Mouse (Mus musculus): Measurements from ENCODE around the gene Il6st.
"Not testable (repeated sequence)": the region's sequence is repeated elsewhere in the genome, so short reads cannot be mapped to it uniquely, and the experiment has no call there.

Il6st gene

DNA sequence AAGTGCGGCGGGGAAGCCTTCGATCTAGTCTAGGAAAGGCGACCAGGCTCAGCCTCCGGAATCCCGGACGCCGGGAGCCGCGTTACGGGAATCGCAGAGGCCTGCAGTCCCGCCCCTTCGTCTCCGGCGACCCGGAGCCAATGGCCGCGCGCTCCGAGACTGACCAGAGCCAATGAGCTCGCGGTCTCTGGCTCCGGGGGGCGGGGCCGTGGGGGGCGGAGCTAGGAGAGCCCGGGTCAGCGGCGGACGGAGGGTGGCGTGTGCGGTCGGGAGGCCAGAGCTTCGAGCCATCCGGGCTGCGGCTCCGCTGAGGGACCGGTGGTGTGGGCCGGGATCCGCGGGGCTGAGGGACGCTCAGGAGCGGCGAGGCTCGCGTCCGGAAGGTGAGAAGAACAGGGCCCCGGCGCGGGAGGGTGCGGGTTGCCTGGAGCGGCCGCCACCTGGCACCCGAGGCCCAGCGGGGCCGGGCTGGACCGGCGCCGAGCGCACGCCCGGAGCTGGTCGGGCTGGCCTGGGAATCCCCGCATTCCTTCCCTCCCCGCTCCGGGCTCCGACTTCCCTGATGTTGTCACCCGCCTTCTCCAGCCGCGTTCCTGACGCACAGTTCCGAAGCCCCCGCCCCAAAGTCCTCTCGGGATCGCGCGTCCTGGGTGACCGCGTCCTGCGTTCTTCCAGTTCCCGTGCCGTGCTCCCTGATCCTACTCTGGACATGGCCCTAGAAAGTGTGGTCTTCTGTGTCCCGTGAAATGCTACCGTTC, at the start of gene Il6st:
Il6st (plus strand) TSS at position 203 of the 758 bp plus-strand sequence.
- DNase-seq, result peak; percentile 99

DNA sequence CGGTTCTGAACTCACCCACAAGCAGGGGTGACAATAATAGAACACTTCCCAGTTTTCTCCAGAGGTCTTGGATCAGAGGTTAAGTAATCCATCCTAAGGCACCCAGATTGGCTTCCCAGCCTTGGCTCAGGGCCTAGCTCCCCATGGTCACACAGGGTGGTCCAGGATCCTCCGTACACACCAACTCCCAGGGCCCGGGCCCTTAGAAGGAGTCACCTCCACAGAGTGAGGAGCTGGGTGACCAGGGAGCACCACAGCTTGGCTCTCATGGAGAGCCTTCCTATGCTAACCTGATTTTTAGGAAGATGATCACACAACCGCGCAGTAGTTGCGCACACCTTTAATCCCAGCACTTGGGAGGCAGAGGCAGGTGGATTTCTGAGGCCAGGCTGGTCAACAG, 48.0 kb upstream of the Il6st start:
- DNase-seq, result no peak

DNA sequence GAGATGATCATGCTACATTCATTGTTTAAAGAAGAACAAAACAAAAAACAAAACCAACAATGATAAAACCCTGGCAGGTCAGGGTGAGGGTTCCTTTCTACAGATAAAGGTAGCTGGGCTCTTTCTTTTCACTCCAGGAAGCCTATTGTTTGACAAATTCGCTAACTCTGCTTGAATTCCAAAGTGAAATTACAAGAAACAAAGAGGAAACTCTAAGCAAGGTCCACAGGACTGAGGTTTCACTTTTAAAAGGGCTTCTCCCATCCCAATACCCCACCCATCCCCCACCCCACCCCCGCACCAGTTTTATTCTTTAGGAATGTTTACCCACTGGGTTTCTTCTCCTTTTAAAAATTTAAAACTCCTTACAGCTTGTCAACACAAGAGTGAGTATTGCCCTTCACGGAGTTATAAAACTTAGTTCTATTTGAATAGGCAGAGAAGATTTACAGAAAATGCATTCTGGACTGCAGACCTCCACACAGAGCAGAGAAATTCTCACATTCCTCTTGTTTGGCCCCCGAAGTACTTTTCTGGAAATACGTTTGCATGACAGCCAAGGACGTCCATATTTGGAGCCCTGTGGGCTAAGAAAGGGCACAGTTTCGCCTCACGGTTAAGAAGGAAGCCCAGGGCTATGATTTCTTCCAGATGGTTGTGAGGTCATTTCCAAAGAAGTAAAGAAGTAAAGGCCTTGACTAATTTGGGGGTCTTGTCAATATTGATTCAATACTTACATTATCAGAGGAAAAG, 47.3 kb upstream of the Il6st start:
- DNase-seq, result no peak

DNA sequence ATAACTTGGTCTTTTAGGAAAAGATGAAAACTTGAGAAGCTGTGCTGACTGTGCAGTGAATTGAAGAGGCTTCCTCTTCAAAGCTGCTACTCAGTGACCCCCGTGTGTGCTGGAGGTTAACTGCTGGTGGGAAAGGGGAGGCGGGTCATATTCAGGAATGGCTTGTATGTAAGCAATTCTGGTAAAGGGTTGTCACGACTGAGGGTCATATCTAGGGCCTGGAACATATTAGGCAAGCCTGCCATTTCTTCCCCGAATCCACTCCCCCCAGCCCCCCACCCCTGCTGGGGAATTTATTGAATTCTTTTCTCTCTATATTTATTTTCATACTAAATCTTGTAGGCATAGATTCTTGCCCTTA, 46.7 kb upstream of the Il6st start:
- DNase-seq, result no peak

DNA sequence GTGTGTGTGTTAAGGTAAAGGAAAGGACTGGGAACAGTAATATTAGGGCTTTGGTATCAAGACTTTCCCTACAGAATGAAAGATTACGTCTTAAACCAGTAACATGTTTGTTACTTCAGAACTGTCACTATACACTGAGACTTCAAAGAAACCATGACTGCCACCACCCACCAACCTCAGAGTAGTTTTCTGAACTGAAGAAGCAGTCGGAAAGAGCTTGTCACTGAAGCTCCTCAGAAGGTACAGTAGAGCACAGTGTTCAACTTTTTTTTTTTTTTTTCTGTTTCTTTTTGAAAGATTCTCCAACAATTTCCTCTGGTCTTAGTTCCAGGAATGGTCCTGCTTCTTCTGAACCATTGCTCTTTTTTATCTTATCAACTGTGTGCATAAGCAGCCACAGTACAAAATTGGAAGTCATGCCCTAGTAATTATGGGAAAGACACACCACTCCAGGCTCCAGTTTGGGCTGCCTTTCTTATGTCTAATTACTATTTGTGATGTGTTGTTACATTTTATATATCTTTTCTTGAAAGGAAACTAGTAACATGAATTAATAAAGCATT, 45.9 kb upstream of the Il6st start:
- no peak for DNase-seq

DNA sequence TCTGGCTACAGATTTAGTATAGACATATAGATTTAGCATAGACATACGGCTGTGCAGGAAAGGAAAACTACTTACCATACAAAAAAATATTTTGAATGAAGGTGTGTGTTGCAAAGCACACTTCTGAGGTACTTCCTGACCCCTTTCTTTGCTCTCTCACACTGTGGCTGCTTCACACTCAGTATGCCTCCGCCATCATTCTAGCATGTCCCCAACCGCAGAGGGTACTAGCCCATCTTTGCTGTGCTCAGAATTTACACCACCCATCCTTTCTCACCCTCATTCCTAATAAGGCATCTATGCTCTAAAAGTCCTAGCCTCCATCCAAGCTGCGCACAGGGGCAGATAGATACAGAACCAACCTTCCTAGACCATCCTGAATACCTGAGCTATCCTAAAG, 45.3 kb upstream of the Il6st start:
- DNase-seq, result no peak

DNA sequence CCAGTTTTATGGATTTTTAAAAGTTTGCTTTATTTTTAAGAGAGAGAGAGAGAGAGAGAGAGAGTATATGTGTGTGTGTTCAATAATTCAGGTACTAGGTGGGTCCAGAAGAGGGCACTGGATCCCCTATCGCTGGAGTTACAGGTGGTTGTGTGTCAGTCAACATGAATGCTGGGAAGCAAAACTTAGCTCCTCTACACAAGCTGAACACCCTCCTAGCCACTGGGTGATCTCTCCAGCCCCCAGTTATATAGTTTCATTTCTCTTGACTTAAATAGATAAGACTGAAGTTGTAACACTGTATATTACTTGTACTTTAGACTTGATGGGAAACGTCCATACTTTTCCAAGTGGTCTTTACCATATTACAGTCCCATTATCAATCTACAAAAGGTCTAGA, 39.7 kb upstream of the Il6st start:
- DNase-seq, result no peak

DNA sequence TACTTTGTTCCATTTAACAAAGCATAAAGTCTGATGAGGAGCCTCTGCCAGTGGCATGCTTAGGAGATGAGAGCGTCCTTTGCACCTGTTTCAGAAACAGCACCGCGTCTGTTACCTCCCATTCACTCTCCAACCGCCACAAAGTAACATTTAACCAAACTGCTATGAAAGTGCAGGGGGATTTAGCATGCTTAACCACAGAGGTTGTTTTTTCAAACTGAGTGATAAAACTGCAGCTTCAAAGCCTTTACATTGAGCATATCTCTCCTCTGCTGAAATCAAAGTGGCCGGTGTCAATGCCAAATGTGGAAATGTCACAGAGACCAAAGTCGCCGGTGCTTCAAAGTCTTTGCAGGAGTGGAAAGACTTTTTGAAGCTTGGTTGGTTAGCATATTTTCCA, 39.2 kb upstream of the Il6st start:
- no peak for DNase-seq

DNA sequence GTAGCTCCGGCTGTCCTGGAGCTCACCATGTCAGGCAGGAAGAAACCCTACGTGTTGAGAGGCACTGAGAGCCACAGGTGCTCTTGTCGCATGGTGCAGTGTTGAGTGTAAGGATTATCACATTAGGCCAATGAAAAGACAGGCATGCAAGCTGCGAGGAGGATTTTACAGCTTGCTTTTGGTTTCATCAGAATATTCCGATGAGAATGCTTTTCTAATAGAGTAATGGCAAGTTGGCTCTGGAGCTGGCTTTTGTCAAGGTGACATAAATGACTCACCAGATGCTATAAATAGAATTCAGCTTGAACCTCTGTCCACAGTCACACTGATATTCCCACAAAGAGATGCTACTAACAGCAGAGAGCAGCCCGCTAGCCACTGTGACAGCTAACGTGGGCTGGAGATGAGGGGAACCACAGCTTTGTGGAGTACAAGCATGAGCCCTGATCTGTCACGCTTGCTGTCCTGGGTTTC, 38.7 kb upstream of the Il6st start:
- DNase-seq, result no peak

DNA sequence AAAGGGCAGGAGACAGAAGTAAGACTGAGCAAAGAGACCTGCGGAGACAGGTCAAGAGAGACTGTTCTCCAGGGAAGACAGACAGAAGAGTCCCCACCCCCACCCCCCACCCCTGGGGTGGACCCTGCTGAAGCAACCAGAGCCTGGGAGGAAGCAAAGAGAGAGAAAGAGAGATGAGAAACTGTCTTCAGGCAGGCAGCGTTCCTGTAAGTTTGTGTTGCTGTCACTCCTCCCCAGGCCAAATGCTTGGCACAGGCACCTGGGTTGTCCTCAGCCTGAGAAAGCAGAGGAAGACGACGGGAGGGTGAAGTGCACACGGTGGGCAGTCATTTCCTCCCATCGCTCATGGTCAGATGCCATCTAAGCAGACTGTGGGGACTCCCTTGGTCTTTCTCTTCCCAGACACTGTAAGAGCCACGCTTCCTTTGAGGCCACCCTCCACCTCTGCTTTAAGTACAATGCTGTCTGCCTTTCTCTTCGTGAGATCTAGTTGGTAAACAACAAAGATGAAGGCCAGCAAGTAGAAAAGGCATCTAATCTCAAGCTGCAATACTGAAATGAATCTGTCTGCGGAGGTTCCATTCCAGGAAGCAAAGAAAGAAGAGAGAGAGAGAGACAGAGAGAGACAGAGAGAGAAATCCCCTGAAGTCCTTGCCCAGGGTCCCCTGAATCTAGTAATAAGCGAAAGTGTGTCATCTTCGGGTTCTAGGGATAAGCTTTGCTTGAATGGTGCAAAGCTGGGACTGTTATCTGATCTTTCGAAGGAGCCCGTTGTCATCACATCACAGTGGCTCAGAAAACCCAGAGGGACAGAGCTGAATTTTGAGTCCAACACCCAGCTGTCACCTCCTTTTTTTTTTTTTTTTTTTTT, 37.4 kb upstream of the Il6st start:
- DNase-seq, result no peak

DNA sequence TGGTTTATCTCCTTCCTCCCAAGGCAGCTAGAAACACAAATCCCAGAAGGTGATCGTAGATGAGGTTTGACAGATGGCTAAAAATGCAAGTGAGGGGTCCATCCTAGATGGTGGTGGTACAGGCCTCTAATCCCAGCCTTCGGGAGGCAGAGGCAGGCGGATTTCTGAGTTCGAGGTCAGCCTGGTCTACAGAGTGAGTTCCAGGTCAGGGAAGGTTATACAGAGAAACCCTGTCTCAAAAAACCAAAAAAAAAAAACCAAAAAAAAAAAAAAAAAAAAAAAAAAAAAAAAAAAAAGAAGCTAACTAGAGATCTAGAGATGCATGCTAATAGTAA, 36.8 kb upstream of the Il6st start:
- not testable (repeated sequence) for DNase-seq

DNA sequence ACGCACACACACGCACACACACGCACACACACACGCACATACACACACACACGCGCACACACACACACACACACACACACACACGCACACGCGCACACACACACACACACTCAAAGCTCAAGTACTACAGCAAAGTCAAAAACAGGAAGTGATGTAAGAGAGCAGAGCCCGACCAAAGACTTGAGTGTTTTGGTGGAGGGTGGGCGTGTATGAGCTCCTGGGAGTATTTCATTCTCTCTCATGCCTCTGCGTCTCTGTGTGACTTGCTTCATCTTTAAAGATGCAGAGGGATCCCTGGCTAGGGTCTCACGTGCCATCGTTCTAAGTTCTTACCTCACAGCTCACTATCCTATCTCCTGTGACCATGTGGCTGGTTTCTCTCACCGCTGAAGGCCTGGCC, 36.3 kb upstream of the Il6st start:
- DNase-seq, result no peak

DNA sequence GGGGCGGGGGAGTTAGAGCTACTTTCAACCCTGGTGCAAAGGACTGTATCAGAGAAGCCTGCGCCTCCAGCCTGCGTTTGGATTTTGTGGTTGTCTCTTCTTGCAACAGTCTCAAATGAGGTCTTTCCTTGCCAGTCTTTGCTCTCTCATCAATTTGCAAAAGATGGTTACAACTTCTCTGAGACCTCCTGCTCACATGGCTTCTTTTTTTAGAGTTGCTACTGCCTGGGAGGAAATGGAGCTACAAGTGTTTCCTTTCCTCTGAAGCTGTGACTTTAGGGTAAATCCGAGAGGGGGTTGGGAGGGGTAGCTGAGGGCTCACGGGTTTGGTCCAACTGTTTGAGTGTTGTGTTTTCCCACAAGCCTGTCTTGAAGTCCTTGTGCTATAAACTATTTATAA, 30.6 kb upstream of the Il6st start:
- DNase-seq, result no peak

DNA sequence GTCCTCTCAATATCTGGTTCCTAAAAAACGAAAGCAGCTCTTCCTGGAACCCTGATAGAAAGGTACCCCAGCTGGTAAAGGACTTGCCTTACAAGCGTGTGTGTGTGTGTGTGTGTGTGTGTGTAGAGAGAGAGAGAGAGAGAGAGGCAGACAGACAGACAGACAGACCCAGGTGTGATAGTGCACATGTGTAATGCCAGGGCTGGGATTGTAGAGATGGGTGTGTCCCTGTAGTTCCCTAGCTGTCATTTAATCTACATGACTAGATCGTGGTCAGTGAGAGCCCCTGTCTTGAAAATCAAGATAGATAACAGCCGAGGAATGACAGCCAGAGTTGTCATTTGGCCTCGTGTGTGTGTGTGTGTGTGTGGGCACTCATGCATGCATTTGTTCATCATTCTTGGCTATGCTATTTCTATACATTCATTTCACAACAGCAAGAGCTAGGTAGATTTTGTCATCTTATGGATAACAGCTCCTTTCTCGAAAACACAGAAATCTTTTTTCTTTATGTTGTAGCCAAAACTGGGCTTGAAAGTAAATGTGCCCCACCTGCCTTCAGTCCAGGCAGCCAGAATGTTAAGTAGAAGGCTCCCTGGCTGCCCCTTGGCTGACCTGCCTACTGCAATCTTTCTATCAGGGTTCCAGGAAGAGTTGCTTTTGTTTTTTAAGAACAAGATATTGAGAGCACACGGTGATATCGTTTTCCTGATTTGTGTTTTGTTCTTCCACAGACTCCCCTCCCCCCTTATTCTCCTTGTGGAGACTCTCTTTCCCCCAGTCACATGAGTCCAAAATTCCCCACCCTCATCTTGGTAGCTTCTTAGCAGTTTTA, 28.4 kb upstream of the Il6st start:
- no peak for DNase-seq

DNA sequence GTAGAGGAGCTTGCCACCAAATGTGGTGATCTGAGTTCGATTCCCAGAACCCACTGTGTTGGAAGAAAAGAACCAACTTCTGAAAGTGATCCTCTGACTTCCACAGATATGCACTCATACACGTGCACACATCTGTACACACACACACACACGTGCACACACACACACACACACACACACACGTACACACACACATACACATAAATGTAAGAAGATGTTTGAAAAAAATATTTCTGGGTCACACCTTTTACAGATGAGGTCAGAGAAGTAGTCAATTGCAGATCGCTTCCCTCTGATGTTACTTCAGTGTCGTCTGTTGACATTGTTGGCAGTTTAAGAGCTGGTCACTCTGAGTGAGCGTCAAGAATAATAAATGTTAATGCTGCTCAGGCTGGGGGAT, 27.6 kb upstream of the Il6st start:
- no peak for DNase-seq

DNA sequence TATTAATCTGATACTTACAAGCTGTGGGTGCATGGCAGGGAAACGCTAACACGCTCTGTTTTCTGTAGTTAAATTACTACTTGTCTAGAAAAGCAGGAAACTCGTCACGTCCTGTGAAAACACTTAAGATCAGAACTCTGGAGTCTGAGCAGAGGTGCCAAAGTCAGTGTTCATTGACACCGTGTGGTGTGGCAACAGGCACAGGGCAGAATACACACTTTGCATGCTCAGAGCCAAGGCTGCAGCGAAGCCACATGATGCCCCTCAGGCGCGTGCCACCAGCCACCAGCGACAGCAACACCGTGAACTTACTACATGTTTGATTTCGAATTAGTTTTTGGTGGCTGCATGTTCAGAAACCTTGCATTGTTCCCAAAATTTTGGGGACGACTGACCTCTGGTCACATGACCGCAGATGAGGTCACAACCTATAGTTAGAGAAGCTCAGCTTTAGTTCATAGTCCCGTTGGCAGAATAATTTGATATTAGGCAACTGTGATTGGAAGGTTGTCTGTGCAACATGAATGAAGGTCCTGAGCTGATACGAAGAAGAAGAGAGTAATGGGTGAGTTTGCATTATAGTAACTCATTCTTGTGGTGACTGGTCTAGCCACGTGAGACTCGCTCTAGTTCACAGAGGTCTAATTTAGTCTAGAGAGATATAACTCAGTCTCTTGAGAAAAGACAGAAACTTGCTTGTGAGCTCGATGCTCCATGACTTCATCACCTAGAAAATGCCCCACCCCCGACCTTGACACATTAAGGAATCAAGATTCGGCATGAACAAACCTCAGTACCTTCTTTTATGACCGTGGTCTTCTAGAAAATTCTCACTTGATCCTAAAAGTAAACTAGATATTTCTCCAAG, 25.6 kb upstream of the Il6st start:
- no peak for DNase-seq

DNA sequence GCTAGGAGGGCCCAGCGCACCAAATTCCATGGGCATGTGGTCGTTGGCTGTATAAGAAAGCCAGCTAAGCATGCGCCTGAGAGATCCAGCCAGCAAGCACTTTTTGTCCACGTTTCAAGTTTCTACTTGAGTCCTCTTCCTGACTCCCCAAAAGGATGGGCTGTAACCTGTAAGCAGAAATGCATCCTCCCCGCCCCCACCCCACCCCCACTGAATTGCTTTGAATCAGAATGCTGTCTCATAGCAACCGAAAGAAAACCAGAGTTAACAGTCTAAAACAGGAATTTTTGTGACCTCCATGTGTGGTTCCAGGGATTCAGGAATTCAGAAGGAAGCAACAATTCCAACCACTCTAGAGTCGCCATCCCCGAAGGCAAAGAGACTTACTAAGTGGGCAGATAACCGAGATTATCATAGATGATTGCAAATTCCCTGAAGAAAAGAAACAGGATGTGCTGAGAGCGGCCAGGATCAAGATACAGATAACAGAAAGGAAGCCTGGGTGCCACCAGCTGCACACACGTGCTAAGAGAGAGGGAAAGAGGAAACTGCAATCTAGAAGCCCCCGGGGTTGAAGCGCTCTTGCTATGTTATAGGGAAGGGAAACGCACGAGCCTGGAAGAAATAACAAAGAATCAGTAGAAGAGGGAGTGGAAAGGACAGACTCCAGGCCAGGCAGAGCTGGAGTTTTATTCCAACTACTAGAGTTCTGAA, 24.6 kb upstream of the Il6st start:
- DNase-seq, result no peak

DNA sequence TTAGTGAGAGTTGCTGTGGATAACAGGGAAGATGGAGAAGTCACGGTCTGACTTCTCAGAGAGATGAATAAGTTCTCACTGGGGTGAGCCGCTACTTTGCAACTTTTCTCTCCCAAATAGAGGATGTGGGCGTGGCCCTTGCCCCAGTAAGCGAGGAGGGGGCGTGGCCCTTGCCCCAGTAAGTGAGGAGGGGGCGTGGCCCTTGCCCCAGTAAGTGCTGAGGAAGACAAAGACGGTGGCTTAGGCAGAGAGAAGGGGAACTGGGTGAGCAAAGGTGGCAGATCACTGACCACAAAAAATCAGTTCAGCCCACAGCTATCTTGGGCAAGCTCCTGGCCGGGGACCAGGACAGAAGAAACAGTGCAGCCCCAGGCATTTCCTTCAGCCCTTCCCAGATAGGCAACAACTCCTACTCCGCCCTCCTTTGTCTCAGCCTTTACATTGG, 23.9 kb upstream of the Il6st start:
- DNase-seq, result peak; percentile 19 to 43

DNA sequence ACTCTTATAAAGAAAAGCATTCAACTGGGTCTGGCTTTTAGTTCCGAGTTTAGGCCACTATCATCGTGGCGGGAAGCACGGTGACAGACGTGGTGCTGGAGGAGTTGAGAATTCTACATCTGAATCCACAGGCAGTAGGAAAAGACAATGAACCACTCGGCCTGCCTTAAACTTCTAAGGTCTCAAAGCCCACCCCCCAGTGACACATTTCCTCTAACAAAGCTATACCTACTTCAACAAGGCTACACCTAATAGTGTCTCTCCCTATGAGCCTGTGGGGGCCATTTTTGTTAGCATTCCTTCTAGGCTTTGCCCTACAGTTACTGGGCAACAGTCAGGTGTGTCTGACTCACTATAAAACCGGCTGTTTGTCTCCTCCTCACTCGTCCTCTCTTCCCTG, 23.2 kb upstream of the Il6st start:
- no peak for DNase-seq

DNA sequence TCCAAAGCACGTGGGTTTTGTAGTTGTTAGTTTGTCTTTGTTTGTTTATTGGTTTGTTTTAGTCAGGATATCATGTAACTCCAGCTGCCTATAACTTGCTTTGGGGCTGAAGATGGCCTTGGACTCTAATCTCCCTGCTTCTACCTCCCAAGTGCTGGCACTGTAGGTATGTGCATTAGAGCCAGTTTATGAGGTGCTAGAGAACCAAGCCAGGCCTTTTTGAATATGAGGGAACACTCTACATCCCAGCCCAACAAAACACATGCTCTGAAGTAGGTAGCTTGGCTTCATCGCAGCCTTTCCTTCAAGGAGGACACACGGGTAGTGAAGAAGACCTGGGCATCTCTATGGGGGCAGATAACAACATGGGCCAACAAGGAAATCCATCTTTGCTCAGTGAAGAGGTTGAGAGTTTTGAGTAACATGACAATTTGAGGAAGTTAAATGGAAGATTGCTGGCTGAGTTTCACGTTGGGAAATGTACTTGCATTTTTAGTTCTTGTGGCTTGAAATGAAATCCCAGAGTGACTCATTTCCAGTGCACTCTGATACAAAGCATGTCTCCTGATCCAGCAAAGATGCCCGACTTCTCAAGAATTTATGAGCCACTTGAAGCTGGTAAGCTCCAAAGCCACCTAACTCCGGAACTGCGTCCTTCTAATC, 20.9 kb upstream of the Il6st start:
- DNase-seq, result no peak

Data from cerebellum, postnatal 10 days (tissue).